Mouse (Mus musculus) megakaryocyte, adult 5-6 weeks (primary cell): ENCODE results near the gene Edrf1. TPM values are rescaled to one million over a fixed set of nuclear protein-coding genes. Genes with fewer than 3 reads are reported as not detected.
A peak's percentile ranks its signal among the peaks of the same experiment; 100 is the strongest.
"Not testable (repeated sequence)": the region's sequence is repeated elsewhere in the genome, so short reads cannot be mapped to it uniquely, and the experiment has no call there.

Source experiments
- ATAC-seq: 2 replicates; pipeline ENCODE4 v1.8.0; 2016; ENCODE audit warnings: mild to moderate bottlenecking, inconsistent platforms; ENCODE audit not compliant: poor library complexity, severe bottlenecking
- total RNA-seq, 2 experiments: library from RNA; stranded (forward) in 1 of 2; stranded (reverse) in 1 of 2; fragments of 153-499, 151-499 nt in 1 of 2; fragments of 221-1000, 200-1000 nt in 1 of 2; gene quantifications; 2 replicates each; pipeline versions ENCODE4 v1.2.3 to v1.2.4; 2015 to 2017

The Edrf1 gene
- total RNA-seq, 2 experiments from 2014 or later, result 10.3 to 24.0 TPM

DNA sequence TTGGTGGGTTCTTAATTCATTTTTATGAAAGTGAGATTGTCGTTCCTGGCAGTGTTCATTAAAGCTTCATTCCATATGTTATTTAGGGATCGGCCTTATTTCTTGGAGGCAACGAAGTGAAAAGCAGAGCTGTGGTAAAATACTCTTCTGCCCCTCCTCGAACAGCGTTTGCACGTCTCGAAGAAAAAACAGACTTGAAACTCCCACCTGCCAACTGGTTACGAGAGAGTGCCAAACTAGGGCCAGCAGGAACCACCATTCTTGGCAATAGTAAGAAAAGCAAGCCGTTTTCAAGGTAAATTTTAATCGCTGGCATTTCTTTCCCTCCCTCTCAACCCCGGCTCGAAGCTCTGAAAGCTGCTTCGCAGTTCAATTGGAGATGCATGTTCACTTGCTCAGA, 1.5 kb downstream of the Edrf1 start:
- ATAC-seq, result no peak

DNA sequence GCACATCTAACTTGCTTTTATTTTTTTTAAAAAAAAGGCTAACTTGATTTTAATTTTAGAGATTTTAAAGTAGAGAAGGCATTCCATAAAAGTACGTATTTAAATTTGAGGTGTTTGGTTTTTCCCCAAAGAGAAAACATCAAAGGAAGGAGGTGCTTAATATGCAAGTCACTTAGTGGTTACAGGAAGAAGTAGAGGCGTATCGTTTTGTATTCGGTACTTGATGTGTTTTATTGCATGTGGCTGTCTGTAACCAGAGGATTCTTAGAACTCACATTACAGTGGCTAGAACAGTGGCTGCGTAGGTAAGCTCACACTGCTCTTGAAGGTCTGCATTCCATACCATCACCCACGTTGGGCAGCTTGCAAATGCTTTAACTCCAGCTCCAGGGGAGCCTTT, 8.4 kb downstream of the Edrf1 start:
- no peak for ATAC-seq

DNA sequence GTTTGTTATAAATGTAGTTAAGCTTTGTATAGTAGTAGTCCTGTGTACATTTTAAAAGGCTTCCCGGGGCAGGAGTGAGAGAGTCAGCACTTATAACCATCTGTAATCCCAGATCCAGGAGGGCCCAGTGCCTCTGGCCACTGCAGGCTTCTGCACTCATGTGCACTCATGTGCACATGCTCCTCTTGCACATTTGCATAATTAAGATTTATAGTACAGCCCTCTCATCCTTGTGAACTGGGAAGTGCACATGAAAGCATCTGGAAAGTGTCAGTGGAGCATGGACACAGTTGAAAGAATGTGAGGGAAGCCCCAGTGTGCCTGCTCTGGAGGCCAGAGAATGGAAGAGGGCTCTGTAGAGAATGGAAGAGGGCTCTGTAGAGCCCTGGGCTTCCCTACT, 25.1 kb downstream of the Edrf1 start:
- ATAC-seq, result no peak

DNA sequence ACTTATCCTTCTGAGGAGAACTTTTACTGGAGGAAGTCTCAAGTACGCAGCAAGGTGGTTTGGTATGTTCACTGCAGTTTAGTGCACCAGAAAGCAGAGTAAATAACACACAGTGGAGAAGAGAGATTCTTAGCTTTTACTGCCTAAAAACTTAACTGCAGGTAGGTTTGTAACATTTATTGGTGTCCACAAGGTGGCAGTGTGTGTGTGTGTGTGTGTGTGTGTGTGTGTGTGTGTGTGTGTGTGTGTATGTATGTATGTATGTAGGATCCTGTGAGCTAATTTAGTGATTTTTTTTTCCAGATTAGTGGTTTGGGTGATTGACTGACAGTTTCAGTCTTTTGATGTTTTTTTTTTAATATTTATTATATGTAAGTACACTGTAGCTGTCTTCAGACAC, 31.7 kb downstream of the Edrf1 start:
- ATAC-seq, result no peak

DNA sequence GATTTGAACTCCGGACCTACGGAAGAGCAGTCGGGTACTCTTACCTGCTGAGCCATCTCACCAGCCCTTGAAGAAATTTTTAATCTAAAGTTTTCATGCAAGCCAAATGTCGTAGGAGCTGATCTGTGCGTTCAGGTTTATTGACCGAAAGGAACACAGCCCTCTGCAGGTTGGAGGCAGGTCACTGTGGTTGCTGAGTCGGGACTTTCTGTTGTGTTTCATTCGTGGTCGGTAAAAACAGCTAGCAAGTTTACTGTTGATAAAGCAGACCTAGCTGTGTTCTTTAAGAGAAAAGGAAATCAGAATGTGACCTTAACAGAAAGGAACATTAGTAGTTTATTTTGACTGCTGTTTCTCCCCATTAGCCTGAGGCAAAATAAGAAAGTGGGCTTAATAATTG, 32.6 kb downstream of the Edrf1 start:
- no peak for ATAC-seq

DNA sequence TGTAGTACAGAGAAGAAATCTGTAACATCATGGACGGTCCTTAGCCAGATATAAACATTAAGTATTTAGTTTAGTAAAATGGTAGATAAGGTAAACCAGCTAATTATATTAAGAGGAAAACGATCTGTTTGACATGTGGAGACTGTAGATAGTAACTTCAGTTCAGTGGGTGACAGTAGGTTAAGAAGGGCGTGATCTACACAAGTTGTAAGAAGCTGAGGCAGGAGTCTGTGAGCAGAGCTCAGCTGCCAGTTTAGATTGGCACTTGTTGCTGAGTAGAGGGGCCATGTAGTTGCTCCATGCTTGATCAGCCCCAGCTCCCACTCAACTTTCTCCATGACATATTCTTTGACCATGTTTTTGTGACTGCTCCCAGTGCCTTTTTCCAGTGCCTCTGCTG, 33.5 kb downstream of the Edrf1 start:
- ATAC-seq, result no peak

- no peak for ATAC-seq
Observed at GRCm38 (mm10) chr7:133676002-133676401, 38.7 kb downstream of the Edrf1 start.

- no peak for ATAC-seq
Observed at GRCm38 (mm10) chr7:133678716-133679115, 41.4 kb downstream of the Edrf1 start.

DNA sequence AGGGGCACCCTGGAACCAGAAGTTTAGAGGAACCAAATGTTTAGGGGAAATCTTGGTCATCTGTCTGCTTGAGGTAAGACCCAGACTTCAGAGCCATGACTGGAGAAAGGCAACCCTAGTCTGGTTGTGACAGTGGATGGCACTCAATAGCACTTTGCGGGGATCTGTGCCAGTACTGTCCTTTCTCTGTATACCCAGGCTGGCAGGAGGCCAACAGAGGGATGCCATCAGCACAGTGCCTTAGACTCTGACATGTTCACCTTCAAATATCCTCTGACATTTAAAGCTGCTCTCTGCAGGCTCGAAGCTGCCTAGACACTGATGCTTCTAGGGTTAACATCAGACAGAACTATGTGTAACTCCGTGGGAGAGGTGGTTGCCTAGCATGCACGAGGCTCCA, 42.1 kb downstream of the Edrf1 start:
- no peak for ATAC-seq

GRCm38 (mm10) chr7:133679961-133680360, 42.6 kb downstream of the Edrf1 start, which contains the start of gene Mmp21:
TSS of gene Mmp21 (minus strand) at chr7:133680061.
- ATAC-seq, result no peak

DNA sequence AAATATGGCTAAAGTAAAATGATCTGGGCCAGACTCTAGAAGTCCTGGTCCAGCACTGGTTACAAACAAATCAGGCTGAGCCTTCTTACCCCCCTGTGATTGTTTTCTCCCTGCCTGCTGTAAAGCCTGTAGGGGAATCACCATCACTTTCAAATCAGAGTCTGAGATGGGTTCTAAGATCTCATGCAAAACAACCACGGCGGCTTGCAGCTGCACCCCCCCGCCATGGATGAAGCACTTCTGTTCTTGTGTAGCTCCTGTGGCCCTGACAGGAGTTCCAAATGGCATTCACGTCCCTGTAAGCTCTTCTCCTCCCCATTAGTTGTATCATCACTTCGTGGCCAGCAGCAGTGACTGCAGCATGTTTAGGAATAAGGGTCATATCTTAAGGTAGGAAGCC, 46.3 kb downstream of the Edrf1 start:
- ATAC-seq, result no peak

DNA sequence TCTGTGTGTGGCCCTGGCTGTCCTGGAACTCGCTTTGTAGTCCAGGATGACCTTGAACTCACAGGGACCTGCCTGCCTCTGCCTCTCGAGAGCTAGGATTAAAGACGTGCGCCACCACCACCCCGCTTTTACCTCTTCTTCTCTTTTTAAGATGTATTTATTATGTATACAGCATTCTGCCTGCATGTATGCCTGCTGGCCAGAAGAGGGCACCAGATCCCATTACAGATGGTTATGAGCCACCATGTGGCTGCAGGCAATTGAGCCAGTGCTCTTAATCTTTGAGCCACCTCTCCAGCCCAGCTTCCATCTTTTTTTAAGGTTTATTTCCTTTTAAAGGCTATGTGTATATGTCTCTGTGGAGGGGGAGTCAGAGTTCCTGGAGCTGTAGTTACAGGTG, 46.8 kb downstream of the Edrf1 start:
- no peak for ATAC-seq

GRCm38 (mm10) chr7:133684701-133685100, 47.4 kb downstream of the Edrf1 start:
- ATAC-seq, result peak; percentile 53

DNA sequence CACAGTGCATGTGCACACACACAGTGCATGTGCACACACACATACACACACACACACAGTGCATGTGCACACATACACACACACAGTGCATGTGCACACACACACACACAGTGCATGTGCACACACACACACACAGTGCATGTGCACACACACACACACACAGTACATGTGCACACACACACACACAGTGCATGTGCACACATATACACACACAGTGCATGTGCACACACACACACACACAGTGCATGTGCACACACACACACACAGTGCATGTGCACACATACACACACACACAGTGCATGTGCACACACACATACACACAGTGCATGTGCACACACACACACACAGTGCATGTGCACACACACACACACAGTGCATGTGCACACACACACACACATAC, 48.3 kb downstream of the Edrf1 start:
- ATAC-seq, result not testable (repeated sequence)

DNA sequence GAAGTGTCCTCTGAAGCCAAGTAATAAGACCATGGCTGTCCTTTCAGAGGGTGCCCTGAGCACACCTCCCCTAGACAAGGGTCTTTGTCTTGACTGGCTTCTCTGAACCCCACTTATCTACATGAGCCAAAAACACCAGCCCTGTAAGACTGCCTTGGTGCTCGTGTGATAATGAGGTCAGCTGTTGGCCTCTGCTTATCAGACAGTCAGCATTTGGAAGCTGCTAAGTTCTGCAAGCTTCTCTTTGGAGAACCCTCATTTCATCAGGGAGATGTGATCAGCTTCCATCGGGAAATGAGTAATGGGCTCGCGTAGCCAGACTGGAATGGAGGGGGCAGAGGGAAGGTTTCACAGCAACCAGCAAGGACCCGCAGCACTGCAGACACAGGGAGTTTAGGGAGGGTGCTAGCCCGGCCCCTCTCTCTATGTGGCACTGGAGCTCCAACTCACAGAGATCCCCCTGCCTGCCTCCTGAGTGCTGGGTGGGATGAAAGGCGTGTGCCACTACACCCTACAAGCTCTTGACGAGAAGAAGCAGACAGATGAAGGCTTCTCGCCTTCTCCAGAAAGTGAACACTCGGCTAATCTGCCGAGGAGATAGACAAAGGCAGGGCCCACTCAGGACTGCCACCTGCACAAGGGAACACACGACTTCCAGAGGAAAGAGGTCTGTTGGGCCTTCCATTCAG, 60.8 kb downstream of the Edrf1 start:
- no peak for ATAC-seq

DNA sequence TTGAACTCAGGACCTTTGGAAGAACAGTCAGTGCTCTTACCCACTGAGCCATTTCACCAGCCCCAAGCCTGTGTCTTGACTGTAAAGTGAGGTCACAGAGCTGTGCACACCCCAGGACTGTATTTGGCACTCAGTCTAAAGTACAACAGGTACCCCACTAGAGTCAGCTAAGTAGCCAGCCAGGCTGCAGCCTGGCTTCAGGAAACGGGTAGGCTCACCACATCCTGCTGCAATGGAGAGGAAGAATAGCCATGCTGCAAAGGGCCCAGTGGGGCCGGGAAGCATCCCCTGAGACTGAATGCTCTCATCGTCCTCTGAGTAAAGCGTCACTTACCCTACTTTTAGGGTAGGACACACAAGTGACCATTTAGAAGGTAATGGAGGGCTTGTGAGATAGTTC, 62.5 kb downstream of the Edrf1 start:
- no peak for ATAC-seq

DNA sequence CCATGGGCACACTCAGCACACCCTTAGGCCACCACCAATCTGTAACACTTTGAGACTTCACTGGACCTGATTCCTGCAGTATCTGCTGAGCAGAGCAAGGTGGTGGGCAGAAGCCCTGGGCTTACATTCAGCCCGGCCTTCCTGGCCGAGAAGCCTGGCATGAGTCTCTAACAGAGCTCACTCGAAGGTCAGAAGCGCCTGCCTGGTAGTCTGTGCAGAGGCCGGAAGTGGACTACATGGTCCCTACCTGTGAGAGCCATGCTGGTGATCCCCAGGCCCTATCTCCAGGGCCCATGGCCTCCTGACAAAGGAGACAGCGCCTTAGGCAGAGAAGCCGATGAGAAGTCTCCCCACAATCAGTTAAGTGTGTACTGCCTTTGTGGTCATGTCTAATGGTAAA, 64.0 kb downstream of the Edrf1 start:
- ATAC-seq, result no peak

DNA sequence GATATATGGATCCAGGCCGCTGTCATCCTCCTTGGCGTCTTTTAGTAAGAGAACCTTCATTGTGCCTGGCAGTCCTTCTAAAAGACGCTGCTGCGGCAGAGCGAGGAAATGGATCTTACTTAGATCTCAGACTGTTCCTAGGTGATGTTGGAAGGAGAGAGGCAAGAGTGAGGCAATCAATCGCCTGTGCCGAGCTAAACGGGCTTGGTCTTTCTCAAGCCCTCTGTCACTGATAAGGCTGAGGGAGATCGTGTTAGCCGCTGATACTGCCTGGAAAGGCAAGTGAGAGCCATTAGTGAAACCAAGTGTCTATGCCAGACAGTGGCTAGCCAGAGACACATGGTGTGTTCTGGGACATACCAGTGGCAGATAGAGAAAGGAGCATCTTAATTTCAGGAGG, 65.0 kb downstream of the Edrf1 start:
- peak; percentile 35; the same call in 1 of the 2 replicates for ATAC-seq

GRCm38 (mm10) chr7:133703906-133704305, 66.6 kb downstream of the Edrf1 start:
- ATAC-seq, result no peak

DNA sequence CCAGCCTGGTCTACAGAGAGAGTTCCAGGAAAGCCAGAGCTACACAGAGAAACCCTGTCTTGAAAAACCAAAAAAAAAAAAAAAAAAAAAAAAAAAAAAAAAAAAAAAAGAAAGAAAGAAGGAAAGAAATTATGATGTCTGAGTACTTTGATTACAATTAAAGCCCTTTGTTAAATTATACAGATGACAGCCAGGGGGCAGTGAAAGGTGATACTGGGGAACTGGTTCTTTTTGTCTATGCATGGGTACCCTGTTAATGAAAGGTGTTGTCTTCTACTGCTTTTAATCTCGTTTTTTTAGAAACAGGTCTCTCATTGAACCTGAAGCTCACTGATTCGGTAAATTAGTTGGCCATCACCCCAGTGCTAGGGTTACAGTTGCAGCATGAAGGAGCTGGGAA, 70.0 kb downstream of the Edrf1 start:
- ATAC-seq, result no peak

GRCm38 (mm10) chr7:133715387-133715786, 78.0 kb downstream of the Edrf1 start:
- ATAC-seq, result no peak

DNA sequence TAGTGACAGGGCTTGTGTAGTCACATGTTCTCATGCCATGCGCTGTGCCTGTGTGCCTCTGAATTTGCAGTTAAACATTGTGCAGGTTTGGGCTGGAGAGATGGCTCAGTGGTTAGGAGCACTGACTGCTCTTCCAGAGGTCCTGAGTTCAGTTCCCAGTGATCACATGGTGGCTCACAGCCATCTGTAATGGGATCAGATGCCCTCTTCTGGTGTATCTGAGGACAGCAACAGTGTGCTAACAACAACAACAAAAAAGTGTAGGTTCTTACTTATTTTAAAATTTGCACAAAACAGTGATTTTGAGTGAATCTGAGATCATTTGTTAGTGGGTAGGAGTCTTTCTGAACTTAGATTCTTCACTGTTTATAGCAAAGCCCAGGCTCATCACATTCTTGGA, 81.2 kb downstream of the Edrf1 start:
- ATAC-seq, result no peak

- ATAC-seq, result no peak
Observed at GRCm38 (mm10) chr7:133720616-133721015, 83.3 kb downstream of the Edrf1 start.
